Mouse (Mus musculus) heart, postnatal 36 days (tissue): ENCODE data around the gene Atp1a2. TPM values are rescaled to one million over a fixed set of nuclear protein-coding genes. Genes with fewer than 3 reads are reported as not detected.
"Not testable (repeated sequence)": the region's sequence is repeated elsewhere in the genome, so short reads cannot be mapped to it uniquely, and the experiment has no call there.

Experiments used
- DNase-seq, 2 experiments: peaks; one replicate each; pipeline ENCODE4 v3.0.0; 2021 to 2022
- intact Hi-C: fragments of 180-260 bp; cut with DNase I; formaldehyde crosslinking; loops from one replicate; pipeline ENCODE4 v1.15.1; 2025
- total RNA-seq, 2 experiments: library from RNA; stranded (reverse); gene quantifications; 2 replicates each; pipeline ENCODE4 v1.2.3; 2021

Gene Atp1a2
- total RNA-seq, 2 experiments from 2014 or later, result 604 to 624 TPM

DNA sequence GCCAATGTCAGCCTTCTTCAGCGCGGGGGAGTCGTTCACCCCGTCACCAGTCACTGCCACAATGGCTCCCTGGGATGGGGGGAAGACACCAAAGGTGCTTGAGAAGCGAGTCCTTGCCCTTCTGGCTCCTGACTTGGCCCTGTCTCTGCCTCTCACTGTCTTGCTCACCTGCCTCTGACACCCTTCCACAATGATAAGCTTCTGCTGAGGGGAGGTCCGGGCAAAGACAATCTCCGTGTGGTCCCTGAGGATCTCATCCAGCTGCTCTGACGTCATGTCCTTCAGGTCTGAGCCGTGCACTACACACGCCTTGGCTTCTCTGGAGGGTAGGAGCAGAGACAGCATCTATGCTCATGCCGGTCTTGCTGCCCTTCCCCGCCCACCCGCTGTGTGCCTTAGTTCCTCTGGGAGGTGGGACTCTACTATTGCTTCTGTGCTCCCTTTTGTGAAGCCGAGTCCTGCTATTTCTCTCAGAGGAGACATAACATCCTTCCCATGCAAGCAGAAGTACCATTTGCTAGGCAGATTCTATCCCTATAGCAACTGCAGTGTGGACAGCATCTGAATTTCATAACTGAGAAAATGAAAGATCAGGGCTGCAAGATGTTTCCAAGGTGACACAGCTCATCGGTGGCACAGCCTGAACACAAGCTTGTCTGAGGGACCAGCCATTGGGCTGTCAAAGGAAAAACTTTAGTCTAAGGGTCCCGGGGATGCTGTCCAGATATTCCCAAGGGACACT lies 17.9 kb downstream of the Atp1a2 start:
- DNase-seq, result no peak
- intact Hi-C loops, result no loop called here

DNA sequence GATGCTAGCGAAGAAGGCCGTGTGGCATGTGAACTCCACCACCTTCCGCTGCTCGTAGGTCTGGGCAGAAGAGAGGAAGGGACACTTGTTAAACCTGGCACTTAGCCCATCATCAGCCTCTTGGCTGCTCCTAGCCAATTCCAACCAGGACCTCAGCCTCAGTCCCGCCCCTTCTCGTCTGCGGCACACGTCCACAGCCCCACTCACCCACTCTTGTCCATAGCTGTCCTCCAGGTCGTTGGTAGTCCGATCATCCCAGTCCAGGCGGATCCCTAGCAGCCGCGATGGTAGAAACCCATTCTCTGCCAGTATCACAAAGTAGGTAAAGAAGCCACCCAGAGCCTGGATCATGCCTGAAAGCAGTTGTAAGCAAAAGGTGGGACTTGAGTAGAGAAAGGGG lies 19.5 kb downstream of the Atp1a2 start:
- DNase-seq, result no peak
- intact Hi-C loops, result no loop called here

DNA sequence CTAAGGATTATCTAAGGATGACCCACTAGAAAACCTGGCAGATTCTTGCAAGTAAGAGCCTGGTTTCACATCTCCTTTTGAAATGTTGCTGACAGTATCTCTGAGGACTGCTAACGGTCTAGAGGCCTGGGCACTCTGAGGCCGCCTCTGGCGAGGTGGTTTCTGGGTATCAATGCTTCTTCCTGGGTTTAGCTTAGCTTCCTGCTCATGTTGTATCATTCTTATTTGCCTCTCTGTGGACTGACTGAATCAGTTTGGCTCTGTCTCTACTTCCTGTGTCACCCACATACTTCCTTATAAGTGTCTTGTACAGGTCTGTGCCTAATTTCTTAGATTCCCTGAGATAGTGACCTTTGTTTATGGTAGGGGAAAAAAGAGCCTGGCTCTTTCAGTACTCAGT lies 20.7 kb downstream of the Atp1a2 start:
- intact Hi-C loops, result no loop called here
- DNase-seq, result no peak

DNA sequence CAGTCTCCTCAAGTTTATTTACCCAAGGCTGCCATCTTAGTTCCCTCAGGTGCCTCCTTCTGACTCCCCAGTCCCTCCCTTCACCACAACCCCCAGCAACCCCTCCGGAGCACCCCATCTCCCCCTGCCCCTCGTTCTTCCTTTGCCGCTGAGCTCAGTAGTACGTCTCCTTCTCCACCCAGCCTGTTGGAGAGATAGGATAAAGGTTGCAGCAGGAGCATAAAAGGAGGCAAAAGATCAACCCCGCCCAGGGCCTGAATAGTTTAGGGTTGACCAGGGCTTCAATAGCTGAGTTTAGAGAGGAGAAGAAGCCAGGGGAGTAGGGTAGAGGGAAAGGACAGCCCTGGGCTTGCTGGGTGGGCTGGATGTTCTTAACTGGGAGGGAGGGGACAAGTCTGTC lies 23.3 kb downstream of the Atp1a2 start:
- intact Hi-C loops, result no loop called here

DNA sequence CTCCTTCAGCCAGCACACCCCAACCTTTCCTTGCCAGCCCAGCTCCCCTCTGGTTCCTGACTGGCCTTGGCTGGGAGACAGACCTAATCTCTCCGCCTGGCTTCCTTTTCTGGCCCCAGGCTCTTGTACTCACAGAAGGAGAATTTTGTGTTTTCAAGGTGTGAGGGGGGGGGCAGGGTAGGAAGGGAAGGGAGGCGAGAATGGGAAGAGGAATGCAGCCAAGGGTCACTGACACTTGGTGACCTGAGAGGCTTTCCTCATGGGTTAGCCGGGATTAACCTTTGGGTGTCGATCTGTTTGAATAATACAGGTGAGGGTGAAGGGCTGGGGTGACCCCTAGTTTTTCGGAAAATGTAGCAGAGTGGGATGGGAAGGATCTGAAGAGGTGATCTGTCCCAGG lies 23.7 kb downstream of the Atp1a2 start:
- intact Hi-C loops, result no loop called here
- DNase-seq, result no peak

More for the DNA sequence above, 23.3 kb downstream of the Atp1a2 start:
- no peak for DNase-seq

DNA sequence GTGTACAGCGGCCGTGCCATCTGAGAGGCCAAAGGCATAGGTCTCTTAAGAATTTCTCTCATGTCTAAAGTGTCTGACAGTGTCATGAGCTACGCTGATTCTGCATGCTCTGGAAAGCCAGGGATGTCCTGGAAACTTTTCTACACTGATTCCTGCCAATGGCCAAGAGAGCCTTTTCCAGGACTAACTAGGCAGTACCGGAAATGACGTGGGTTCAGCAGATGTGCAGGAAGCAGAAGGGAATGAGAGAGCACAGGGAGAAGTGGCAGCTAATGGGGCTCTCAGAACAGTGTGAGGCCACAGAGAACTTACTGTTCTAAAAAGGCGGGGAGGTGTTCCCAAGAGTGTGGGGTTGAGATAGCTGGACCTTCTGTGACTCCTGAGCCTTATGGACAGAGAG lies 24.5 kb downstream of the Atp1a2 start:
- intact Hi-C loops, result no loop called here
- DNase-seq, result no peak

DNA sequence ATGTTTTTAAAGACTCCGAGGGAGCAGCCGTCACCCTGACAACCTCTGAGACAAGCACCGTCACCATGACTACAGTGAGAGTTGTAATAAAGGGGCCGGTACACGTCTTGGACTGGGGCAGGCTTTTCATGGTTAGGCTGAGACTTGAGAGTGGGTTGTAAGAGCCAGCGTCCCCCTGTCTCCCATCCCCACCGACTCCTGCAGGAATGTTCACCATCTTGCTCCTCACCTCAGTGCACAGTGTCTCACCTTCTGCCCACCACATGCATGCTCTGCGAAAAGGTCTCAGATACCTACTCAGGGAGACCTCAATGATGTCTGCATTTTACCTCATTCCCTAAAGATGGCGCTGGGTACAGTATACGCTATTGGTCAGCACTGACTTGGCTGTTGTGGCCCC lies 26.1 kb downstream of the Atp1a2 start:
- no peak for DNase-seq
- intact Hi-C loops, result no loop called here

DNA sequence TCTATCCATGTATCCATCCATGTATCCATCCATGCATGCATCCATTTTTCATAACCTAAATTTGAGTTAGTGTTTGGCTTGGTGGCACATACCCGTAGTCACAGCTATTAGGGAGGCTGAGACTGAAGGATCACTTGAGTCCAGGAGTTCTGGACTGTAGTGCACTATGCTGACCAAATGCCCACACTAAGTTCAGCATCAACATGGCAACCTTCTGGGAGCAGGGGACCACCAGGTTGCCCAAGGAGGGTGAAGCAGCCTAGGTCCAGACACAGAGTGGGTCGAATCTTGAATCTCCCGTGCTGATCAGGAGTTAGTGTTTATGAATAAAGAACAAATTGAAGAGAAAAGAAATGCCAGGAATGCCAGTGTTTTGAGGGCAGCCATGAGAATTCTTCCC lies 26.7 kb downstream of the Atp1a2 start:
- intact Hi-C loops, result no loop called here
- DNase-seq, result no peak

DNA sequence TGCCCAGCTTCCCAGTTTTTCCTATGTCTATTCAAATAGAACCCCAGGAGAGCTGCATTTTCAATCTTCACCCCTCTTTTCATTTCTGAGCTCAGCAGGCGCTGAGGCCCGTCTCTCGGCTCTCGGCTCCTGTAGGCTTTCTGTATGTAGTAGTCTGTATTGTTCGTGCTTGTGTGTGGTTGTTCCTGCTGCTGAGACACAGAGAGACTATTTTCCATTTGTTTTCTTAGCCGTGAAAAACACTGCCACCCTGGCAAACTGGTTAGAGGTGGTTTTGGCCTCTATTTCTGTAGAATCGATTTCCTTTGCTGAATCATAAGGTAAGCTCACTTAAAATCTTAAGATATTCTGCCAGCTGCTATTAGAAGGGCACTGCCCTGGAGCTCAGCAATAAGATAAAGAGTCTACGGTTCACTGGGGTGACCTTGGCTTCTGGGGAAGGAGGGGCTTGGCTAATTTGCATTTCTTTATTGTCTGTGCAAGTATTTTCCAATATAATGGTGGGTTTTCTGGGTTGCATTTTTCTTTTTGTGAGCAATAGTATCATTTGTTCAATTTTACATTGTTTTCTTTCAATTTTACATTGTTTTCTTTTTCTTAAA lies 36.3 kb downstream of the Atp1a2 start, which contains the start of gene Igsf8:
Igsf8 (plus strand) TSS at position 165 of the 602 bp plus-strand sequence.
- intact Hi-C loops, result no loop called here
- no peak for DNase-seq

DNA sequence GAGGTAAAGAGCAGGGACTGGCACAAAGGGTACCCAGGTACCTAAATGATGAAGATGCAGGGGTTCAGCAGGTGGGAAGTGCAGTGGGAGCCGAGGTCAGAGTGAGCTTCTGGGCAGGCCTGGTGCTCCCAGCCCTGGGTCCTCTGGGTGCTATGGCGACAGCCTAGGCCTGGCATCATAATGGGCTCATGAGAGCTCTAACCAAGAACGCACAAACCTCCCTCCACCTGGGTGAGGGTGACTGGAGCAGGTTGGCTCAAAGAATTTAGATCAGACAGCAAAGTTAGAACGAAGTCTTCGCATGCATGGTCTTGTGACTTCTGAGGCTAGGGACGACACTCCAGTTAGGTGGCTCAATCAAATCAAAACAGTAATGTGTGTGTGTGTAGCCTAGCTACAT lies 39.5 kb downstream of the Atp1a2 start, which contains the start of gene Atp1a4:
Atp1a4 (minus strand) TSS at position 101 of the 400 bp plus-strand sequence.
- intact Hi-C loops, result no loop called here

DNA sequence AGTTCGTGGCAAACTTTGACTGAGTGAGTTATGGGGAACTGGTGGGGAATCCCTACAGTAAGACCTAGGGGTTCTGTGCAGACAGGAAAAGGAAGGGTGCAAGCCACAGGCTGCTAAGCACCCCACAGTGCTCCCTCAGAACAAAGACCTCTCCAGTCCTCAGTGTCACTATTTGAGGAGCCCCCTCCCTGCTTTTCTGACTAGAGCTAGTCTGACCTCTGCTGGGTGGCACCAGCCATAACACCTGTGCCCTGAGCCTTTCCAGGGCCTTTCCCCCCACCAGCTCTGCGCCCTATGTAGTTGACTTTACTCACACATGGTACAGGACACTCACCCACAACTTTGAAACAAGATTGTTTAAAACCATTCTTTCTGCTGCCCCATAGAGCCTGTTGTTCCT lies 50.2 kb downstream of the Atp1a2 start:
- DNase-seq, result peak; percentile 31 to 34
- intact Hi-C loops, result loop anchor here (1.0 to 5.0 kb wide), 5 partner anchors 55 to 201 kb away; partner anchors contain the start of gene Dcaf8

More for the DNA sequence above, 39.5 kb downstream of the Atp1a2 start, which contains the start of gene Atp1a4:
- no peak for DNase-seq

DNA sequence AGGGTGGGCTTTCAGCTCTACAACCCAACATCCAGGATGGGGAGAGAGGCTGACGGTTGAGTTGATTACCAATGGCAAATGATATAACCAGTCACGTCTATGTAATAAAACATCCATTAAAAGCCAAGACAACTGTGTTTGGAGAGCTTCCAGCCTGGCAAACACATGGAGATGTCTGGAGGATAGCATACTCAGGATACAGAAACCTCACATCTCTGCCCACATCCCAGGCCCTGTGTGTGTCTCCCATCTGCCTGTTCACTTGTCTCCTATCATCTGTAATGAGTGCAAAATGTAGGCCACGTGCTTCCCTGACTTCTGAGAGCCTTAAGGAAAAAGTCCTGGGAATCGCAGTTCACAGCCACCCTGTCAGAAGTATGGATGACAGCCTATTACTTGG lies 50.6 kb downstream of the Atp1a2 start:
- intact Hi-C loops, result loop anchor here (1.0 to 5.0 kb wide), 4 partner anchors 55 to 128 kb away; partner anchors contain the start of gene Dcaf8

DNA sequence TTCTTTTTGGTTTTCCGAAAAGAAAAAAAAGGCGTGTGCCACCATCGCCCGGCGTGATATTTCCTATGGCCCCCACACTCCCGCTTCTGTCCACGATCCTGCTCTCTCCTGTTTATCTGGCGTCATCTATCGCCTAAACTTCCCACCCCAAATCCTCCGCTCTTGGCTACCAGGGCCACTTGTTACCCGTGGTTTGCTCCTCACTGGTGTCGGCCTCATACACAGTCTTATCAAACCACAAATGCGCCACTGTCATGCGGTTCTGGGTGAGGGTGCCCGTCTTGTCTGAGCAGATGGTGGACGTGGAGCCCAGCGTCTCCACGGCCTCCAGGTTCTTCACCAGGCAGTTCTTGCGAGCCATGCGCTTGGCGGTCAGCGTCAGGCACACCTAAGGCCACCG lies 53.2 kb downstream of the Atp1a2 start:
- DNase-seq, result not testable (repeated sequence)
- intact Hi-C loops, result loop anchor here (5.0 kb wide), 2 partner anchors 58 to 97 kb away; partner anchors contain the start of gene Dcaf8

More for the DNA sequence above, 50.6 kb downstream of the Atp1a2 start:
- no peak for DNase-seq

DNA sequence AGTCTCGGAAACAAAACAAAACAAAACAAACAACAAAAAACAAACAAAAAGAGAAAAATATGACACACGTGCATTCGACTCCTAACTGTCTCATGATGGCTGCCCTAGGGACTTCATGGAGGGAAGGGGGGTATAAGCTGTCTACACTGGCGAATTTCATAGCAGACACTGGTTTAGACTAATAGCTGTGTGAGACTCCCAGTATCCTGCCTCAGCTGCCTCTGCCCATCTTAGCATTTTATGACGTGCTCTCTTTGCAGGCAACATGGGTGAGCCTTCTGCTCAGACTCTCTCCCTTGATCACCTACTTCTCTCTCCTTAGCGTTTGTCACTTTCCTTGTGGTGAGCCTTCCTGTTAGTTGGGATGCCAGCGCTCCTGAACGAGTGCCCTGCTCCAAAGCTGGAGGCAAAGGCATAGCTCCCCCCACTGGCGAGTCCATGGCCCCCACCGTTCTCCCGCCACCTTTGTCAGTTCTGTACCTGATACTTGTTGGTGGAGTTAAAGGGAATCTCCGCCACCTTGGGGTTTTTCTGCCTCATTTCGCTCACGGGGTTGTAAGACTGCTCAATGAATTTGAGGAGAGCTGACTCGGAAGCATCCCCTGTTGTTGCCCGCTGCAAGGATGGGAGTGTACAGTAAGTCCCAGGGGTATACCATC lies 54.2 kb downstream of the Atp1a2 start:
- DNase-seq, result peak; percentile 38 to 49
- intact Hi-C loops, result no loop called here

DNA sequence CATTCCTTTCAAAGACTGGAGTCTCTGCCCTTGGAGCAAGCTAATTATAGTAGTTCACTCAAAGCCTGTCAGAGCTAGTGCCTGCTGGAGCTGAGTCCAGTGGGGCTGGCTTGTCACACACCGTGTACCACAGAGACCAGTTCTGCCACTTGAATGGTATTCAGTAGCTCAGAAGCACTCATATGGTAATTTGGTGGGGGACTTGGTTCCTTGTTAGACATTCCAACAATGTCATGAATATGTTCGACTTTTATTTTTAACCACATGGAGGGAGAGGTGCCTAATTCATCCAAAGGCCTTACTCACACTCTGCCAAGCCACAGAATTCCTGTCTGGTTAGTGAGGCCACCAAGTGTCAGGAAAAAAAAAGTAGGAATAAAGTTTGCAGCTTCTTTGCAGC lies 55.5 kb downstream of the Atp1a2 start:
- DNase-seq, result peak in 1 of 2 experiments; percentile 34

DNA sequence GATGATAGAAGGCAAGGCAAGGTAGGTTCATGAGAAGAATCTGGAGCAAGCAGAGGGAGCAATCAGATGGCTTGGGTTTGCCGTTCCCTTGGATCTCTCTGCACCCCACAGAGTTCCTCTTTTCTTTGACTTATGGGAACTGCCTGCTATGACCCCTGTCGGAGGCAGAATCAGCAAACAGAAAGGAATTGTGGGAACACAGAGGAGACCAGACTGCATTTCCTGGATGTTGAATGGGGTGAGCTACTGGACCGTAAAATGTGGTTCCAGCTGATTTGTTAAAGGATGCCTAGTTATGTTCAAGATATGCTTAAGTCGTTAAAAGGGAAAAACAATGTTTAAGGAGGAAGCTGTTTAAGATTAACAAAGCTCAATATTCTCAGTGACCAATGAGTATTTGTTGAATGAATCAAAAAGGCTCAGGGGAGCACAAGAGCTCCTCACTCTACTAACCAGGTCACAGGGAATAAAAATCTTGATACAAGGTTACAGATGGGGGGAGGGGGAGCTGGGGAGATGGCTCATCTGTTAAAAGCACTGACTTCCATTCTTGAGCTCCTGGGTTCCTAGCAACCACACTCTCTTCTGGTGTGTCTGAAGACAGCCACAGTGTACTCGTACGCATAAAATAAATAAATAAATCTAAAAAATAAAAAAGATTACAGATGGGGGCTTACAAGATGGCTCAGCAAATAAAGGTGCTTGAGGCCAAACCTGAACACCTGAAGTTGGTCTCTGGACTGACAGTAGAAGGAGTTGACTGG lies 56.7 kb downstream of the Atp1a2 start:
- no peak for DNase-seq
- intact Hi-C loops, result no loop called here

More for the DNA sequence above, 55.5 kb downstream of the Atp1a2 start:
- intact Hi-C loops, result no loop called here

DNA sequence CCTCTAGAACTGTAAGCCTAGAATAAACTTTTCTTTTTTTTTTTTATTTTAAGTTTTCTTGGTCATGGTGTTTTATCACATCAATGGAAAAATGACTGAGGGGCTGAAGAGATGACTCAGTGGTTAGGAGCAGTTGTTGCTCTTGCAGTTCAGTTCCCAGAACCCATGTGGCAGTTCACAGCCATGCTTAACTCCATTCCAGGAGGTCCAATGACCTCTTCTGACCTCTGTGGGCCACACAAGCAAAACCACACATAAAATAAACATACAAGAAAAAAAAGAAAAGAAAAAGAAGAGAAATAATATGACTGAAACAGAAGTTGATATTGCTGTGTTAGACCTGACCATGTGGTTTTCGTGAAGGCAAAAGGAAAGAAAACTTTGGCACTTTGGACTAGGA lies 68.6 kb downstream of the Atp1a2 start:
- no peak for DNase-seq
- intact Hi-C loops, result no loop called here

DNA sequence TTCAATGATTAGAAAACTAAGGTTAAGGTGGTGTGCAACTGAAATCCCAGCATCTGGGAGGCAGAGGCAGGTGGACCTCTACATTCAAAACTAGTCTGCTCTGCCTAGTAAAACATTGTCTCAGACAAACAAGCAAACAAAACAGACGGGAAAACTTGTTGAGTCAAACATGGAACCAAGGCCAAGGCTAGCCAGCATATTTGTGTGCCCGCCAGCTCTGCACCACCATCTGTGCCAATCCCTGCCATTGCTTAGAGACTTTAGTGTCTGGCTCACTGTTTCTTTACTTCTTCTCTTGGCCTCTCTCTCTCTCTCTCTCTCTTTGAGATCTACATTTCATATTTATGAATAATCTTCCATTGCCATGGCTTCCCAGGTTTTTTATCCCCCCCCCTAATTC lies 69.7 kb downstream of the Atp1a2 start:
- intact Hi-C loops, result no loop called here
- DNase-seq, result no peak
